Mouse (Mus musculus) erythroblast, embryonic 14.5 days (primary cell): ENCODE results near the gene Rasgef1b. TPM values are rescaled to one million over a fixed set of nuclear protein-coding genes. Genes with fewer than 3 reads are reported as not detected.

Experiments
- H3K27me3 ChIP-seq: 2 replicates; pipeline ENCODE4 v1.6.1; 2012; ENCODE audit warnings: inconsistent platforms; ENCODE audit not compliant: control insufficient read depth
- H3K36me3 ChIP-seq: 2 replicates; pipeline ENCODE4 v1.6.1; 2012; ENCODE audit warnings: mild to moderate bottlenecking, inconsistent platforms; ENCODE audit not compliant: control insufficient read depth
- H3K4me1 ChIP-seq: 2 replicates; pipeline ENCODE4 v1.6.1; 2012; ENCODE audit warnings: inconsistent platforms; ENCODE audit not compliant: control insufficient read depth
- H3K4me3 ChIP-seq: replicated peaks from 2 replicates; pipeline ENCODE3; 2012; ENCODE audit warnings: moderate library complexity, mild to moderate bottlenecking, inconsistent platforms
- H3K9me3 ChIP-seq: 2 replicates; pipeline ENCODE4 v1.6.1; 2012; ENCODE audit warnings: low read length, inconsistent platforms, mixed read lengths; ENCODE audit not compliant: control insufficient read depth
- GATA1 ChIP-seq: IDR thresholded peaks from 2 replicates; pipeline ENCODE4 v1.6.1; 2012; ENCODE audit warnings: low read length, inconsistent platforms, mixed read lengths
- TAL1 ChIP-seq: IDR thresholded peaks from 3 replicates; pipeline ENCODE4 v1.6.1; 2012; ENCODE audit warnings: low read length, inconsistent platforms, mixed read lengths
- polyA plus RNA-seq: library from polyadenylated mRNA; stranded (reverse); fragments of >175 nt; gene quantifications from 2 replicates; pipeline ENCODE4 v1.2.3, GENCODE M21; 2012

The Rasgef1b gene
- polyA plus RNA-seq, 1 experiment = 0.04 TPM

GRCm38 (mm10) chr5:99438526-99438925 is 290.3 kb downstream of the Rasgef1b start:
- Histone ChIP-seq H3K4me3 (no peak overlapping the region), H3K27me3 (no peaks in the 10 kb centered on the region), H3K4me1 (no peaks in the 10 kb centered on the region), H3K36me3 (no peaks in the 10 kb centered on the region), H3K9me3 (no peaks in the 10 kb centered on the region)
- no peak for TF ChIP-seq GATA1
- no peak for TF ChIP-seq TAL1

DNA sequence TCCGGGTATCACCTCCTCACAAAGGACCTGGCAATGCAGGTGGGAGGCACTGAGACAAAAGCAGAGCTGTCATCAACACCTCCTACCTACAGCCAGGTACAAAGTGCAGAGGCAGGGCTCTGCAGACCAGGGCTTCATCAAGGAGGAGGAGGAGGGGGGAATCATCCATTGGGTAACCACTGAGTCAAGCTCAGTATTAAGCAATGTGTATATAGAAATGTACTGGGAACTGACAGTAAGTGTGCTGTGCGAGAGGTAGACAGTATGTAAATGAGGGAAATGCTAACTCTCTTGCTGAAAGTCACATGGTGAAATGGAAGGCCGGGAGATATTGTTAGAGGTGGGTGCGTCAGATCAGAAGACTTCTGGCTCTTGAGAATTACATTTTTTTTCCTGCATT is 294.6 kb downstream of the Rasgef1b start:
- Histone ChIP-seq H3K4me3 (no peak overlapping the region), H3K9me3 (no peaks in the 10 kb centered on the region), H3K27me3 (no peaks in the 10 kb centered on the region), H3K4me1 (no peaks in the 10 kb centered on the region), H3K36me3 (no peaks in the 10 kb centered on the region)
- no peak for TF ChIP-seq GATA1
- no peak for TF ChIP-seq TAL1

DNA sequence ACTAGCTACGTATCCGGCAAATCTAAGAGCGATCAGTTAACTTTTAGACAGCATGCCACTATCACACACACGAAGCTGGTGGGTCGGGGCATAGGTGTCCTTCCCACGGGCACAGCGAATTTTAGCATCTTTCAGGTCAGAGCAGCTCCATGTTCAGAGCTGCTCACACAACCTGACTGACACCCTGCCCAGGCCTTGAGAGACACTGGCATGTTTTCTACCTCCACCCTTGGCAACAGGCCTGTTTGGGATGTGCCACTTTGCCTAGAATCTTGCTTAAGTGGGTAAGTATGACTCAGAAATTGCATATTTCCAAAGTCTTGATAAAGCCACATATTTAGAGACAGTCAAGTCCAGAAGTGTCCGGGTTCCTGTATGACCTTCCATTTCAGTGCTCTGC is 296.4 kb downstream of the Rasgef1b start:
- H3K4me3 ChIP-seq = no peak overlapping the region
- H3K9me3 ChIP-seq = no peaks in the 10 kb centered on the region
- TF ChIP-seq TAL1 (no peak), GATA1 (no peak)
- no peaks in the 10 kb centered on the region for H3K4me1 ChIP-seq
- no peaks in the 10 kb centered on the region for H3K27me3 ChIP-seq
- no peaks in the 10 kb centered on the region for H3K36me3 ChIP-seq

GRCm38 (mm10) chr5:99429273-99429672 is 299.6 kb downstream of the Rasgef1b start:
- no peaks in the 10 kb centered on the region for H3K4me1 ChIP-seq
- no peak overlapping the region for H3K4me3 ChIP-seq
- no peaks in the 10 kb centered on the region for H3K36me3 ChIP-seq
- H3K27me3 ChIP-seq = no peaks in the 10 kb centered on the region
- no peaks in the 10 kb centered on the region for H3K9me3 ChIP-seq
- TF ChIP-seq GATA1 (no peak), TAL1 (no peak)

GRCm38 (mm10) chr5:99428648-99429047 is 300.2 kb downstream of the Rasgef1b start:
- Histone ChIP-seq H3K9me3 (no peaks in the 10 kb centered on the region), H3K27me3 (no peaks in the 10 kb centered on the region), H3K4me3 (no peak overlapping the region), H3K4me1 (no peaks in the 10 kb centered on the region), H3K36me3 (no peaks in the 10 kb centered on the region)
- TF ChIP-seq GATA1 = no peak
- no peak for TF ChIP-seq TAL1

DNA sequence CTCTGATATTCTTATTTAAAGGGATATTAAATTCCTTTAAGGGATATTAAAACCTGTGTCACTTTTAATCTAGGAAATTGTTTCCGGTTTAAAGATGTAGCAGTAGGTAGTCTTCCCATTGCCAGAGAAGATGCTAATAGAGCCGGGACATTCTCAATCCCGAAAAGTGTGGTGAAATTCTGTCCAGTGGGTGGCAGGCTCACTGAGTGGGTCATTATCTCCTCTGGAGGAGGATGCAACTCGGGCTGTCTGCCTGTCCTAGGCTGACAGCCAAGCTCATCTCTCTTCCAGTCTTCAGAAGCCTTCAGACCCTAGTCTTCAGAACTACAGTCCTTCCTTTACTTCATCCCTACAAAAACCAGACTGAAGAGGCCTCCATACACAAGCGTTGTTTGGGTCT is 305.6 kb downstream of the Rasgef1b start:
- Histone ChIP-seq H3K36me3 (no peaks in the 10 kb centered on the region), H3K9me3 (no peaks in the 10 kb centered on the region), H3K4me3 (no peak overlapping the region), H3K4me1 (no peaks in the 10 kb centered on the region), H3K27me3 (no peaks in the 10 kb centered on the region)
- TF ChIP-seq GATA1 = no peak
- TF ChIP-seq TAL1 = no peak

GRCm38 (mm10) chr5:99422856-99423255 is 306.0 kb downstream of the Rasgef1b start:
- H3K27me3 ChIP-seq = no peaks in the 10 kb centered on the region
- H3K36me3 ChIP-seq = no peaks in the 10 kb centered on the region
- H3K4me1 ChIP-seq = no peaks in the 10 kb centered on the region
- H3K9me3 ChIP-seq = no peaks in the 10 kb centered on the region
- no peak overlapping the region for H3K4me3 ChIP-seq
- TF ChIP-seq GATA1 (no peak), TAL1 (no peak)

DNA sequence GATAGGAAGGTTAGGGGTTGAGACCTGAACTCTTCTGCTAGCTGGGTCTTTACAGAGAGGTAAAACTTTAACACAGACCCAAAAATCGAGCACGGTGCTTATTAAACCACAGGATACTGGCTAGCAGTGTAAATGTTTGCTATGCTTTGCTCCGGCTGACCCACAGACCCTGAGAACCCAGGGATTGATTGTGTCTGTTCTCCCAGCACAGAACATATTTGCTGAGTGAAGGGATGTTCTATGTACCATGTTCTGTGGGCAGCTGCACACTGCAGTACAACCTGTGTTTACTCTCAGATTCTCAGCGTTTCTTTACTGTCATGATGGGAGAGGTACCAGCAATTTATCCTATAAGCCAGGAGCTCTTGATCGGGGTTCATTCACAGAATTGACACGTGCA is 306.8 kb downstream of the Rasgef1b start:
- Histone ChIP-seq H3K27me3 (no peaks in the 10 kb centered on the region), H3K4me1 (no peaks in the 10 kb centered on the region), H3K9me3 (no peaks in the 10 kb centered on the region), H3K4me3 (no peak overlapping the region), H3K36me3 (no peaks in the 10 kb centered on the region)
- TF ChIP-seq GATA1 (no peak), TAL1 (no peak)

- no peaks in the 10 kb centered on the region for H3K4me1 ChIP-seq
- H3K9me3 ChIP-seq = no peaks in the 10 kb centered on the region
- TF ChIP-seq TAL1 (no peak), GATA1 (no peak)
- no peaks in the 10 kb centered on the region for H3K36me3 ChIP-seq
- H3K4me3 ChIP-seq = no peak overlapping the region
- H3K27me3 ChIP-seq = no peaks in the 10 kb centered on the region
Measured at GRCm38 (mm10) chr5:99419872-99420271, 309.0 kb downstream of the Rasgef1b start.

GRCm38 (mm10) chr5:99416902-99417301 is 312.0 kb downstream of the Rasgef1b start:
- Histone ChIP-seq H3K27me3 (no peaks in the 10 kb centered on the region), H3K4me1 (no peaks in the 10 kb centered on the region), H3K4me3 (no peak overlapping the region), H3K36me3 (no peaks in the 10 kb centered on the region), H3K9me3 (no peaks in the 10 kb centered on the region)
- TF ChIP-seq GATA1 (no peak), TAL1 (no peak)
